Mouse (Mus musculus): ENCODE data around the gene Ing3.

The Ing3 gene

DNA sequence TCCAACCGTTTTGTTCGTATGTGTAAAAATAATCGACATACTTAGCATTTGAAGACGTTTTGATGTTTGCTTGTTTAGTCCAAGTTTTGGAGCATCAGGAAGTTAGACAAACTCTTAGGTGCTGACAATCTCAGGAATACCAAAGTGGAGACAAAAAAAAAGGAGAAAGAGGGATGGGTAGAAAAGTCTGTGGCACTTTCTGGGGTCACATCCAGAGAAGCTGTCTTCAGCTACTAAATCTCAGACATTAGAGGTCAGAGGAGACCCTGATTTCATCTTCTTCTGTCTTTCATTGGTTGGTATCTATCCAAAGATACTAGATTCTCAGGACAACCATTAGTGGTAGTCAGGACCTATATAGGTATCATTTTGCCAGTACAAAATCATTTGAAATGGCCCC lies 41.8 kb downstream of the Ing3 start:
- DNase-seq (ENCODE audit: low read depth, low spot score), result no peak

DNA sequence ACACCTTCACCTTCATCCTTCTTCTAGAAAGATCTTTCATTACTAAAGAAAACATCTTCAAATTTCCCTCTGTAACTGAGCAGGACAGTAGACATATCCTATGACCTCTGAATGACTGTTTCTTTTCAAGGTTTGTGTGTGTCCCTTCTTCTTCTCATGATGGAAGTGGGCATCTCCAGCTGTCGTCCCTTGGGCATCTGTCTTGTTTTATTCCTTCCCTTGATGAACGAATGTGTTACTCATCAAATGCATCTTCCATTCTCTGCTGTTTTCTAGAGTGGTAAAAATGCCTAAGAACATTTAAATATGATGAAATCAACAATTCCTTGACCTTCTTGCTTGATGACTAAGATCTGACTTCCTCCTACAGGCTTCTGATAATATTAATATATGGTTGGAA lies 43.7 kb downstream of the Ing3 start:
- DNase-seq (ENCODE audit: low read depth, low spot score), result no peak

DNA sequence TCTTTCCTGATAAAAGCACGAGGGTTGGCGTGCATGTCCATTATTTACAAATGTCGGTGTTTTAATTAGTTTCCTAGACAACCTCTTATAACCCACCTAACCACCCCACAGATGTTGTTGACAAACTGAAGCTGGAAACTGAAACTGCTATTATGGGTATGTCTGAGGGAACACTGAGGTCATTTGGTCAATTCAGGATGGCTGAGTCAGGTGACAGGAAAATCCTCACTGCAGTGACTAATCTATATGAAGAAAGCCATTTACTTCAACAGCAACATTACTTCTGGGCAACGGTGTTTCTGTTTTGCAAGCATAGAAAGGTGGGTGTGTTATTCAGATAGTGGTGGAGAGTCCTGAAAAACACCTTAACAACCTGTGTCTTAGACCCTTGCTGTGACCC lies 48.8 kb downstream of the Ing3 start:
- DNase-seq (ENCODE audit: low read depth, low spot score), result no peak

DNA sequence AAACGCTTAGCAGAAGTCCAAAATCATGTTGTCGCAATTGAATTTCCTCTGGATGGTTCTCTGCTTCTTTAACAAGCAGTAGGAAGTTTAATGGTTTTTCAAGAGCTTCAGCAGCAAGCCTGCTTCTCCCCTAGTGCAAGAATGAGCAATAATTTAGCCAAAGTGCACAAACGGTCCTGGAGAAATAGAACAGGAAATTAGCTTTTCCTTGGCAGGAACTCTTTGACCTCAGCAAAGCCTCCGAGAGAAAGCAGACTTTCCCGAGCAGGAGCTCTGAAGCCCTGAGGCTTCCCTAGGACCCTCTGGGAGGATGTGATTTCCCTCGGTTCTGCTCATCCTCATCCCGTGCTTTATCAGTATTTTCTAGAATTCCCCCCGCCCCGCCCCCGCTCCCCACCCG lies 49.7 kb downstream of the Ing3 start:
- DNase-seq (ENCODE audit: low read depth, low spot score), result no peak

DNA sequence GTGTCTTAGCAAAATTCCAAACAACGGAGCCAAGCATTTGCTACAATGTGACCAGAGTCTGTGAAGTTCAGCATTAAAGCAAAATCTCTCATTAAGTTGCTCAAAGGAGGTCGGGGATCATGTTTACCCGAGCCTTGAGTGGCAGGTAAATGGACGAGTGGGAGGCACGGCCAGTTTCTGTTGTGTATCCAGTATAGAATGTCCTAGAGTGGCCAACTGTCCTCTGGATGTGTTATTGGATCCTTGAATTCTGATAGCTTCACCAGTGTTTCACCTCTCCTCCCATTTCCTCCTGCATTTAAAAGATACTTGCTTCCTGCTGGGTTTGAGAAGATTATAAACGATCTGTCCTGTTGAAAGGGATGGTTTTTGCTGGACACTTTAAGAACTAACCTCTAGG lies 50.7 kb downstream of the Ing3 start:
- DNase-seq (ENCODE audit: low read depth, low spot score), result no peak

DNA sequence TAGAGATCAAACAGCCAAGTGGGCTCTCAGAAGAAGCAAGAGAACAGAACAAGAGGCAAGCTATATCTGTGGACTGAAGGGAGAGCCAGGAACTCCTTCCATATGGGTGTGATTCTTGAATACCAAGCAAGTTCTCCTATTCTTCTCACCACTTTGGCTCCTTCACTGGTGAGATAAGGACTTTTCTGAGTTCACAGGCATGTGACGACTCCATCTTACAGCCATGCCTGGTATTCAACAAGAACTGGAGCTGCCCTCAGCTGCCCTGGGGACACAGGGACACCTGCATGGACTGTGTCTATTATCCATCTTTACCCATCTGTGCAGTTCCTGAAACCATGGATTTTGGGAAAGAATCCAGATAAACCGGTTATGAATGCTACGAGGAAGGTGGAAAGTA lies 51.5 kb downstream of the Ing3 start:
- DNase-seq (ENCODE audit: low read depth, low spot score), result no peak

DNA sequence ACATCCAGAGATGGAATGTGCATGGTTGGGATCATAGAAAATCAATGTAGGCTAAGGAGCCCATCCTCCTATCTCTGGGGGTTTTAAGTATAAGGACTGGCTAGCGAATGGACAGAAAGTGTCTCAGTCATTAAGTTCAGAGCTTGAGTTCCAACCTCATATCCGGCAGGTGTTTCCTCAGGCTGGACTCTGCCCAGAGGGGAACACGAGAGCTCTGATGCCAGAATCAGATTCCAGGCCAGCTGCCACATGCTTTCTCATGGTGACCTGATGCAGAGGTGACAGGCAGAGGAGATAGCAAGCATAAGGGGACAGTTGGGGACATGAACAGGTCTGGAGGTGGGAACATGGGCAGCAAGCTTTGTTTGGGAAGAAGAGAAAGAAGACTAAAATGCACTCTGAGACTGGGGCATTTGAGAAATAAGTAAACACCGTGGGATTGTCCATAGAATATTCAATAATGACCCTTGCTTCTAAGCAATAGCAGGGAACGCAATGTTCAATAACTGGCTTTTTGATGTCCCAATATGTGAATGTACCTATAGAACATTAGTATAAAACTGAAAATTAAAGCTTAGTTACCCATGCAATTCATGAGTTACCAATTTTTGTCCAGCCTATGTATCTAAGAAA lies 52.0 kb downstream of the Ing3 start:
- no peak for DNase-seq (ENCODE audit: low read depth, low spot score)

DNA sequence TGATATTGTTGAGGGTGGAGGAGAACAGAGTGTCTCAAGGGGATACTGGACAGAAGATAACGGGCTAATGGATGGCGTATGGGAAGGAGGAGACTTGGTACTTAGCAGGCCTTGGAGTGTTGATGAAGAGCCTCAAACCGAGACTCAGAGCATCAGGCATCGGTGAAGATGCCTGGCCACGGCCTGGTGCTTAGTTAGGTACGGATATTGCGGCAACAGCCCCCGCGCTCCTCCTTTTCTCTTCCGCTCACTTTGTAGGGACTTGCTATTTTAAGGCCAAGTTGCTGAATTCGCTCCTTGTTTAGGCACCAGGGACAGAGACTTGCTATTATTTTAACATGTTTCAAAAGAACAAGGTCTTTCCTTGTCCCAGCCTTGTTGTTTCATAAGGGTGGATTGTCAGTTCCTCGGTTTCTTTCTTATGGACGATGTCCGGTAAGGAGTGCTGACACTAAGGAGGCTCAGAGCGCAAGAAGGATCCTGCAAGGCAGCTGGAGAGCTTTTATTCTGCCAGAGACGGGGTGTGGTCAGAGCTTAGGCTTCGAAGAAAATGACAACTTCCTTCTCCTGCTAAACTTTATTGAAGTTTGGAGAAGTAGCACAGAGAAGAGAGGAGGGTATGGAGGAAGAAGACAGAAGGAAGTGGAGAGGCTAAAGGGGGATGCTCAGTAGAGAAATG lies 53.3 kb downstream of the Ing3 start:
- DNase-seq (ENCODE audit: low read depth, low spot score), result no peak

DNA sequence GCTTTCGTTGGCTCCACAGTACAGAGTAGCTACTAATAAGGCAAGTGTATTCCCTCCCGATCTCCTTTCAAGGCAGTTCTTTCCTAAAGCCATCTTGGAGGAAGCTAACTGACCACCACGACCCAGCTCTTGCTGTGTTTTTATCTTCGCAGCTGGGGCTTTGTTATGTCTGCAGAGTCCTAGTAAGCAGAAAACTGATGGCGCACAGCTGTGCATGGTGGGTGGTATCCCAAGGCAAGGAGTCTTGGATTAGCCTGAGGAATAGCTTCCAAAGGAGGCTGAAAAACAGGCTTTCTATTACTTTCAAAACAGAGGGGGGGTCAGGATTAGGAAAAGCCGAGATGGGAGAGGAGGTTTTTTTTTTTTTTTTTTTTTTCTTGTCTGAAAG lies 53.8 kb downstream of the Ing3 start:
- DNase-seq (ENCODE audit: low read depth, low spot score), result no peak

DNA sequence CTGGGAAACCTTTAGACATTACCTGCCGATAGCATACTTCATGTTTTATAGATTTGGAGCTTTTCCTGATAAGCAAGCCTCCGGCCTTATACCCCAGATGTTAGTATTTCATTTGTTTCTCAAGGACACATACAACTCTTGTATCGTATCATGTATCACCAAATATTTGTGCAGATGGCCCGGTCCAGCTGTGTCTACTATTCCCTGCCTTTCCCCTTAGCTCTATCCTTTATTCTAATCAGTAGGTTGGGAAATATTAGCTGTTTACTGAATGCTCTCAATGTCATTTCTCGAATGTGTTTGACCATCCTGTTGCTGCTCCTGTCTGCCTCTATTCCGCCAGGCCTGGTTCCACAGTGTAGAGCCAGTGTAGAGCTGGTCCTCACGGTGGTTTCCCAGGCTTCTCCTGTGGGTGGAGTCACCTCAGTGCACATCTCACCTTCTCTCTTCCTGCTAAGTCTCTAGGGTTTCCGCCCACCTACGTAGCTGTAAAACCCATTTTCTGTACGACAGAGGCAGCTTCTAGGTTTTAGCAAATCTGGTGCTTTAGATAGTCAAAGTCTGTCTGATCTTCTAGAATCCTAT lies 54.7 kb downstream of the Ing3 start:
- DNase-seq (ENCODE audit: low read depth, low spot score), result no peak

DNA sequence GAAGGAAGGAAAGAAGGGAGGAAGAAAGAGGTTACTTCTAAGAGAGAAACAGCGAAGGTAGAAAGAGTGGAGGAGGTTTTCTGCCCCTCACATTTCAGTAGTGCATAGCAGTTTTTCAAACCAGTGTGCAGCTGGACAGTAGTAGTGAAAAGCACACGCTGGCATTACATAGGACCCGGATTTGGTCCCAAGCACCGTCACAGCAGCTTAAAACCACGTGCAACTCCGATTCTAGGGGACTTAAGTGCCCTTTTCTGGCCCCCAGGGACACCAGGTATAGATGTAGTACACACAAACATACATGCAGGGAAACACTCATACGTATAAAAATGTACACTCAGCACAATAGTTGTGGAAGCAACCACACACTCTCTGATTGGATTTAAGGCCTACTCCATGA lies 59.0 kb downstream of the Ing3 start:
- DNase-seq (ENCODE audit: low read depth, low spot score), result no peak

DNA sequence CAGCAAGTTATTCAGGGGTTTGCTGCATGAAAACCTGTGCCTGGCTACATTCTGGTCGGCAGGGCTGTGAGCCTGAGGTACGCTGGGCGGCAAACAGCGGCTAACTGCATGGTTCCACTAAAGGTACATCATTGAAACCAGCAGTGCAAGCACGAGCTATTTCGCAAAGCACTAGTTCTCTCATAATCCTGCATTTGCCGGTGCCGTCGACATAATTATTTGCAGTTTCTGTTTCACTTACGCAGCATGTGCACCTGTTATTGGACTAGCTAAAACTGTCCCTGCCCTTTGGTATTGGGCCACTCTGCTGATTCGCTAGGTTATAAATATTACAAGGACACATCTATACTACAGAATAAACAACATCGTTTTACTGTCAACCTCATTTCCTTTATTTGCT lies 60.9 kb downstream of the Ing3 start:
- DNase-seq (ENCODE audit: low read depth, low spot score), result no peak

DNA sequence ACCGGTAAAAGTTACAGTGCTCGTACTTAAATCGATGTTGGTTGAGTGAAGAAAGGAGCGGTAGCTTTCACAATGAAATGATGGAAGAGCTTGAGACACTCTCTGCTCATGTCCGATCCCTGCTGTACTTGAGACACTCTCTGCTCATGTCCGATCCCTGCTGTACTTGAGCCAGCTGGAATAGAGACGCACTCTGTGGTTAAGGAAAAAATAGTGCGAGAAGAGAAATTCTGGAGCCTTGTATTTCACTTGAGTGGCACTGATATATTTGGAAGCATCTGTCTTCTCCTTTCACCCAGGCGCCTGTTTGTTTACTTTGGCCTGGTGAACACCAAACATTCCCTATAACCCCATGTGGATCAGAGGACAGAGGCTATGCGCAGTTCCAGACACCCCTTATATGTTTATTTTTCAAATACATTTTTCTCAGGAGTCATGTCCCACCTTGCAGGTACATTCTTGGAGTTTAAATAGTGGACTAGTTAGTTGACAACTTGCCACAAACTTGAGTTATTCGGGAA lies 61.5 kb downstream of the Ing3 start:
- DNase-seq (ENCODE audit: low read depth, low spot score), result no peak

DNA sequence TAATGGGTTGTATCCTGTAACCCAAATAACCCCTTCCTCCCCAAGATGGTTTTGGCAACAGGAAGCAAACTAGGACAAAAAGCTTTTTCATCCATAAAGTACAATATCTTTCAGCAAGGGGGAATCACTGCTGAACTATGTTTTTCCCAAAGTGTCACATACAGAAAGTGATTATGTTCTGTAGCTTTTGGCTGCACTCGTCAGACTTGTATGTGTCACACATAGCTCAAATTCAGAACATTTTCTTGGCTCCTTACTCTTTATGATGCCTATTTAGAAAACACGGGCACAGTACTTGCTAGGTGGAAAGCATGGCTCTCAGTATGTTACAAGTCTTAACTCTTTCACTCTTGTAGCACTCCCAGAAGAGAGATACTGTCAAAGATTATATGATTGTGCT lies 62.2 kb downstream of the Ing3 start:
- DNase-seq (ENCODE audit: low read depth, low spot score), result no peak

DNA sequence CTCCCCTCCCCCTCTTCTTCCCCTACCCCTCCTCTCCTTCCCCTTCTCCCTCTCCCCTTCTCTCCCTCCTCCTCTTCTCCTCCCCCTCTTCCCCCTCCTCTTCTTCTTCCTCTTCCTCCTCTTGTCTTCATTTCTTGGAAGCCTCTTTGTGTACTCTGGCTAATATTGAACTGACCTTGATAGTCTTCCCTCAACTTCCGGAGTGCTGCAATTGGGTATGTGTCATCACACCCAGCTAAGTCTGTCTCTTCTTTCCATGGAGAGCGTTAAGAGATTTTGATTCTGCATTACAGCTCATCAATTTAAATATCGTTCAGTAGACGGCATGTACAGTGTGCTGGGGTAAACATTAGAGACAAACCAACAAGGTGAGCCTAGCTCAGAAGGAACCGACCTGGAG lies 62.7 kb downstream of the Ing3 start:
- DNase-seq (ENCODE audit: low read depth, low spot score), result no peak

DNA sequence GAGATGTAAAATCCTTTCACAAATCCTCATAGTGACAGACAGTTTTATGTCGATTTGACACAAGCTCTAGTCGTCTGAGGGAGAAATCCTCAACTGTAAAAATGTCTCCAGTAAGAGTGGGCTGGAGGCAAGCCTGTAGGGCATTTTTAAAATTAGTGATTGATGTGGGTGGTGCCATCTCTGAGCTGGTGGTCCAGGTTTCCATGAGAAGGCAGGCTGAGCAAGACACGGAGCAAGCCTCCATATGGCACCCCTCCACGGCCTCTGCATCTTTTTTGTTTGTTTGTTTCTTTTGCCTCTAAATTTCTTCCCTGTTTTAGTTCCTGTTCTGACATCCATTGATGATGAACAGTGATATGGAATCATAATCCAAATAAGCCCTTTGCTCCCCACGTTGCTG lies 63.1 kb downstream of the Ing3 start:
- DNase-seq (ENCODE audit: low read depth, low spot score), result no peak

DNA sequence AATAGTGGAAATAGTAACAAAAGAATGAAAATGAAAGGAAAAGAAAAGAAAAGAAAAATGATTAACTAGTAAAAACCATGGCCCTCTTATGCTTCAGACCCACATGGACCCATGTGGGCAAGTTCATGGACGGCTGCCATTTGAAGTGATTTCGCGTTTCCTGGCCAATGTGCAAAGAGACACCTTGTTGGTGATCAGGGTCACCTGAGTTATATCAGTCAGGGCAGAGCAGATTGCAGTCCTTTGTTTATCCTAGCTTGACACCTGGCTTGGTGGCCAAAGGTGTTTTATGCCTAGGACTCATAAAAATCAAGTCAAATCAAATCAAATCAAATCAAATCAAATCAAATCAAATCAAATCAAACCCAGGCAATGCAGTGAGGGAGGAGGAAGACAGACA lies 64.0 kb downstream of the Ing3 start:
- no peak for DNase-seq (ENCODE audit: low read depth, low spot score)

DNA sequence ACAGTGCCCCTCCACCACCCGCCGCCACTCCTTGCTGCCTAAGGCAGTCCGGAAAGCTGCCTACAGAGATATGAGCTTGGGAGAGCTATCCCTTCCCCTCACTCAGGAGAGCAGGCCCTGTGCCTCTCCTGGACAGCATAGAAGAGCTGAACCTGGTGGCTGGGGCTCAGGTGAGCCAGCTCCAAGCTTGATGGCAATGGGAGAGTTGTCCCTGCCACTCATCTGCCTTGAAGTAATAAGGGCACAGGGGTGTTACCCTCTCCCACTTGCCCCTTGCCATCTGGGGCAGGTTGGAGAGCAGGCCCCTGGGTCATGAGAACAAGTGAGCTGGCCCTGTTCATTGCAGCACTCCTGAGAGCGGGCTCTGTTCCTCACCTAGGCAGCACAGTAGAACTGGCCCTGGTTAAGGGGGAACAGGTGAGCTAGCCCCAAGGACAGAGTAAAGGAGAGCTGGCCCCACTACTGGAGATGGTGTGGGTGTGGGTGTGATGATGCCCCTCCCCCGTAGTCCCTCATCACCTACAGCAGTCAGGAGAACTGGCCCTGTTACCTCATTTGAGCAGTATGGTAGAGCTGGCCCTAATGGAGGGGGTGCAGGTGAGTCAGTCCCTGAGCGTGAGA lies 65.0 kb downstream of the Ing3 start:
- DNase-seq (ENCODE audit: low read depth, low spot score), result no peak

DNA sequence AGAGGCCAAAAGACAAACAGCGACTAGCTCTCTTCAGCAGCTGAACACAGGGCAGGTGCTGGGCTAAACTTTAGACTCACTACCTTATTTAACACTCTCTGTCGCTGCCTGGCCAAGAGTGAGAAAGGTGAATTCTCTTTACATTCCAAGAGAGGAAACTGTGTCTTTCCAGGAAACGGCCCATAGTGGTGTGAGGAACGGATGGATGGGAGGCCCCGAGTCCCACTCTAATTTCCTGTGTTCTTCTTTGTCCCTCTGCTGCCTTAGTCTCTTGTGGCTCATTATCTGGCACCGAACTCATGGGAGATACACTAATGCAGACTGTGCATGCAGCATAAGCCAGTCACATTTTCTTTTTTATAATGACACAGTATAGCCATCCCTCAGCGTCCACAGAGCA lies 68.3 kb downstream of the Ing3 start:
- DNase-seq (ENCODE audit: low read depth, low spot score), result no peak

DNA sequence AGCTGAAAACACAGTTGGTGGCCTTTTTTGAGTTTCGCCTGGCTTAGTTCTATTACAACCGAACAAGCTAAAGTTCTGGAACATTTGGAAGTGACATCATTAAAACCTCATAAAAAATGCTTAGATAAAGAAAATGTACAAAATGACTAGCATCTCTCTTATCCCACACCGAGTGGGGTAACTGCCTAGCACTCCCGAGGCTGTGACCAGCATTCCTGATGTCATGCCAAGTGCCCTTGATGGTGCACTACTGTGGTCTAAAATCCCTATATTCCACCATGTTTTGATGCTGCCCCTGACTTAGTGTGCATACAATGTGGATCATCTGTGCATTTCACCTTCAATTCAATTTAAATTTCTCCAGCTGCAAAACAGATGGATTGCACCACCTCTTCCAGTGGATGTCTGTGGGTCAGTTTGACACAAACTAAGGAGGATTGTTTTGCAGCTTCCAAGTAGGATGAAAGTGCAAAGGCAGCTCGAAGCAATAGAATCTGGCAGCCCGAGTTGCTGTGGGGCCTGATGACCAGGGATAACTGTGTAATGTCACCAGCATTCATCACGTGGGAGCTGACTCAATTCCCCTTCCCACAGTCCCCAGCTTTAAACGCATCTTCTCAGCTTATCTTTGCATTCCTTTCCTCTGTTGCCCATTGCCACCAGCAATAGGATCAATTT lies 69.5 kb downstream of the Ing3 start:
- DNase-seq (ENCODE audit: low read depth, low spot score), result no peak

DNA sequence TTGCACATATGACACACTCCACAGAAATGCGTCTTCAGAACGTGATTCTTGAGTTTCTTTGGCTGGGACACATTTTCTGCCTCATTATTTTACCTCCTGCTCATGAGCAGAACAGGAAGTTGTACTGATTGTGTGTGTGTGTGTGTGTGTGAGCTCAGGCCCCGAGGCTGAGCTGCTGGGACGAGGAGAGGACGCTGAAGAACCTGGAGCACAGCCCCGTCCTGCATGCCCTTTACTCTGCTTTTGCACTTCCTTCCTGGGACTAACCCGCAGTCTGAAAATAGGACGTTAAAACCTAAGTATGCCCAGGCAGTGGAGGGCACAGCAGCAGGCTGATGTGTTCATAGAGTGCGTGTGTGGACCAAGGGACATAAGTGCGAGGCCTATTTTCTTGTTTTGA lies 70.3 kb downstream of the Ing3 start:
- no peak for DNase-seq (ENCODE audit: low read depth, low spot score)

DNA sequence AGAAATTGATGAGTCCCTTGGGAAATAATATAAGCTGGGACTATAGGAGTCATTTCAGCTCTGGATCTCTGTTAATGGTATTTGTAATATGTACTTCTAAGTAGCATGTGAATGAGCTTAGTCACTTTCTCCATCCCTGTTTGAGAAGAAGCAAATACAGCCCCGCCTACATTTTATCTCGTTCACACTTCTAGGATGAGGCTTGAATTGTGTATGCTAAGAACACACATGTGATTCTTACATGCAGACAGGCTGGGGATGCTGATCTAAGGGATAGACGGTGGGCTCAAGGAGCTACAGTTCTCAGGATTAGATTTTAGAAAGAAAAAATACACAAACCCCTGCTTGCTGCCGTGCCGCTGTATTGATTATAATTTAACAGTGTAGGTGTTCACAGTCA lies 71.3 kb downstream of the Ing3 start:
- DNase-seq (ENCODE audit: low read depth, low spot score), result no peak
